Comparison of ENCODE assay signal across 25 mouse cellular contexts in genomic region chr13:43963321-43963720, GRCm38 (mm10).
A peak's percentile ranks its signal among the peaks of the same experiment; 100 is the strongest.
DNase-seq lines count a peak whose midpoint lies in the region; ATAC-seq lines count a peak whose summit lies in the region.
"Had no signal": no experiment of that assay in that cellular context is flagged by ENCODE, and none has a peak within 500 bp of the region (broad histone marks: within the 10 kb centered on the region; RNA-seq: fewer than 3 reads in every experiment).

No protein-coding gene starts in this region.

- no peaks in the 10 kb centered on the region for H3K9me3 ChIP-seq in kidney, embryonic 16.5 days (ENCODE audit: low read length)
- no peaks in the 10 kb centered on the region for H3K9me3 ChIP-seq in kidney, embryonic 14.5 days (ENCODE audit: control insufficient read depth, low read length)
- no peaks in the 10 kb centered on the region for H3K9me3 ChIP-seq in midbrain, embryonic 11.5 days (ENCODE audit: control insufficient read depth, low read length)
- H3K9me3 ChIP-seq in midbrain, embryonic 10.5 days (replicated peaks): no peaks in the 10 kb centered on the region
- H3K9me3 ChIP-seq: forebrain, embryonic 10.5 days; forebrain, embryonic 13.5 days; G1E; heart, embryonic 10.5 days; heart, embryonic 13.5 days had no signal

- no peak for ATAC-seq in kidney, embryonic 16.5 days (ENCODE audit: low FRiP score, low TSS enrichment)
- no peak for ATAC-seq in kidney, embryonic 14.5 days (ENCODE audit: low FRiP score, low TSS enrichment)
- no peak for ATAC-seq in midbrain, embryonic 11.5 days (ENCODE audit: low FRiP score)
- ATAC-seq: forebrain, embryonic 13.5 days; forebrain, embryonic 16.5 days; Patski had no signal

- no peak overlapping the region for H3K4me3 ChIP-seq in kidney, embryonic 16.5 days (ENCODE audit: low read length)
- H3K4me3 ChIP-seq in kidney, embryonic 14.5 days (ENCODE audit: low read length): no peak overlapping the region
- H3K4me3 ChIP-seq in midbrain, embryonic 11.5 days (ENCODE audit: low read depth, low read length): no peak overlapping the region
- H3K4me3 ChIP-seq in midbrain, embryonic 10.5 days: no peak overlapping the region
- H3K4me3 ChIP-seq: forebrain, embryonic 10.5 days; forebrain, embryonic 13.5 days; heart, adult 2 months; heart, embryonic 10.5 days; heart, embryonic 13.5 days had no signal

- no peak overlapping the region for H3K9ac ChIP-seq in kidney, embryonic 16.5 days (replicated peaks; ENCODE audit: low read length)
- no peak overlapping the region for H3K9ac ChIP-seq in kidney, embryonic 14.5 days (ENCODE audit: low read depth, low read length)
- H3K9ac ChIP-seq in midbrain, embryonic 11.5 days (ENCODE audit: low read length): no peak overlapping the region
- H3K9ac ChIP-seq: forebrain, embryonic 13.5 days; heart, embryonic 13.5 days had no signal

- WGBS in kidney, embryonic 16.5 days: 66% methylated on average over 3 of the region's 3 CpGs
- WGBS in kidney, embryonic 14.5 days: 75% methylated on average over 3 of the region's 3 CpGs
- WGBS in midbrain, embryonic 11.5 days: 86% methylated on average over 3 of the region's 3 CpGs
- 88% methylated on average over 3 of the region's 3 CpGs for WGBS in midbrain, embryonic 10.5 days

- 0 out of 2 replicates have a peak, but pooled peaks cover 2% of the 10 kb centered on the region for H3K27me3 ChIP-seq in kidney, embryonic 16.5 days (ENCODE audit: insufficient read depth, low read length)
- H3K27me3 ChIP-seq in kidney, embryonic 14.5 days (ENCODE audit: control insufficient read depth, insufficient read depth, low read length): no peaks in the 10 kb centered on the region
- no peaks in the 10 kb centered on the region for H3K27me3 ChIP-seq in midbrain, embryonic 11.5 days (ENCODE audit: control insufficient read depth, insufficient read depth, low read length)
- H3K27me3 ChIP-seq in midbrain, embryonic 10.5 days (ENCODE audit: low read depth, poor library complexity, severe bottlenecking): no peaks in the 10 kb centered on the region
- H3K27me3 ChIP-seq: CH12.LX; forebrain, embryonic 13.5 days; heart, embryonic 13.5 days had no signal

- no peak overlapping the region for H3K27ac ChIP-seq in kidney, embryonic 16.5 days (ENCODE audit: low read length)
- no peak overlapping the region for H3K27ac ChIP-seq in kidney, embryonic 14.5 days (ENCODE audit: low read depth, low read length)
- H3K27ac ChIP-seq in midbrain, embryonic 11.5 days (ENCODE audit: low read depth, low read length): no peak overlapping the region
- no peak overlapping the region for H3K27ac ChIP-seq in midbrain, embryonic 10.5 days (replicated peaks)
- H3K27ac ChIP-seq: forebrain, embryonic 10.5 days; forebrain, embryonic 13.5 days; heart, adult 2 months; heart, embryonic 10.5 days; heart, embryonic 13.5 days had no signal

- DNase-seq in kidney, adult 11 months: peak; percentile 28
- DNase-seq in kidney, adult 9 months: peak; percentile 78
- peak; percentile 61 for DNase-seq in midbrain, embryonic 11.5 days (ENCODE audit: low spot score, missing footprints)
- no peak for DNase-seq in midbrain, embryonic 10.5 days (ENCODE audit: low spot score)
- DNase-seq: adrenal gland, postnatal 10 days; adrenal gland, postnatal 36 days; B cell, adult 2 months; cerebellum, adult 18-20 months; cerebellum, adult 9-10 months; cerebellum, postnatal 14 days; gastrocnemius, postnatal 10 days; gastrocnemius, postnatal 36 days; heart, adult 2 months; heart, postnatal 14 days; heart, postnatal 4 days had no signal

- 0 out of 2 replicates have a peak, but pooled peaks cover 5% of the 10 kb centered on the region for H3K4me1 ChIP-seq in kidney, embryonic 16.5 days (ENCODE audit: insufficient read depth, low read length)
- H3K4me1 ChIP-seq in kidney, embryonic 14.5 days (ENCODE audit: control insufficient read depth, insufficient read depth, low read length): peaks cover 4% of the 10 kb centered on the region; the same call in 1 of the 2 replicates
- no peaks in the 10 kb centered on the region for H3K4me1 ChIP-seq in midbrain, embryonic 11.5 days (ENCODE audit: control insufficient read depth, insufficient read depth, low read length)
- no peaks in the 10 kb centered on the region for H3K4me1 ChIP-seq in midbrain, embryonic 10.5 days

- H3K4me2 ChIP-seq in kidney, embryonic 16.5 days (replicated peaks; ENCODE audit: low read depth, low read length): no peak overlapping the region
- no peak overlapping the region for H3K4me2 ChIP-seq in kidney, embryonic 14.5 days (replicated peaks; ENCODE audit: low read depth, low read length)
- no peak overlapping the region for H3K4me2 ChIP-seq in midbrain, embryonic 11.5 days
- H3K4me2 ChIP-seq: forebrain, embryonic 13.5 days; heart, embryonic 13.5 days had no signal

- no peaks in the 10 kb centered on the region for H3K36me3 ChIP-seq in kidney, embryonic 16.5 days (ENCODE audit: insufficient read depth, low read length)
- H3K36me3 ChIP-seq in kidney, embryonic 14.5 days (ENCODE audit: control insufficient read depth, insufficient read depth, low read length): no peaks in the 10 kb centered on the region
- H3K36me3 ChIP-seq in midbrain, embryonic 11.5 days (ENCODE audit: control insufficient read depth, insufficient read depth, low read length): no peaks in the 10 kb centered on the region
- H3K36me3 ChIP-seq in midbrain, embryonic 10.5 days: no peaks in the 10 kb centered on the region
- H3K36me3 ChIP-seq: forebrain, embryonic 10.5 days; G1E; heart, embryonic 10.5 days; heart, embryonic 13.5 days had no signal
